Mouse (Mus musculus) limb, embryonic 14.5 days (tissue): ENCODE data around the gene Med21. TPM values are rescaled to one million over a fixed set of nuclear protein-coding genes. Genes with fewer than 3 reads are reported as not detected.
A peak's percentile ranks its signal among the peaks of the same experiment; 100 is the strongest.

Experiments used
- ATAC-seq: fragments of 200-750 bp; cut with Nextera tagmentation; 2 replicates; pipeline ENCODE4 v1.8.0; 2017; ENCODE audit warnings: low read depth, moderate number of reproducible peaks, moderate TSS enrichment; ENCODE audit not compliant: low FRiP score
- DNase-seq: peaks from one replicate; pipeline ENCODE4 v3.0.0-alpha.2; 2015; ENCODE audit warnings: low spot score
- H3K27ac ChIP-seq: fragments of 300-500 bp; sonication (generic); replicated peaks from 2 replicates; pipeline ENCODE4 v1.5.1; 2014; ENCODE audit warnings: low read depth, mild to moderate bottlenecking, low read length, moderate library complexity, mixed read lengths
- H3K27me3 ChIP-seq: fragments of 300-500 bp; sonication (generic); 2 replicates; pipeline ENCODE4 v1.6.1; 2014; ENCODE audit warnings: low read length, mixed read lengths; ENCODE audit not compliant: control insufficient read depth, insufficient read depth
- H3K36me3 ChIP-seq: fragments of 300-500 bp; sonication (generic); 2 replicates; pipeline ENCODE4 v1.6.1; 2014; ENCODE audit warnings: mild to moderate bottlenecking, low read length, moderate library complexity, mixed read lengths; ENCODE audit not compliant: control insufficient read depth, insufficient read depth
- H3K4me1 ChIP-seq: fragments of 300-500 bp; sonication (generic); 2 replicates; pipeline ENCODE4 v1.6.1; 2014; ENCODE audit warnings: antibody characterized with exemption, low read length, mixed read lengths; ENCODE audit not compliant: control insufficient read depth, insufficient read depth
- H3K4me2 ChIP-seq: fragments of 300-500 bp; sonication (generic); replicated peaks from 2 replicates; pipeline ENCODE4 v1.6.1; 2014; ENCODE audit warnings: low read depth, mild to moderate bottlenecking, low read length, moderate library complexity; ENCODE audit not compliant: severe bottlenecking
- H3K4me3 ChIP-seq: fragments of 300-500 bp; sonication (generic); replicated peaks from 2 replicates; pipeline ENCODE4 v1.5.1; 2014; ENCODE audit warnings: low read length
- H3K9ac ChIP-seq: fragments of 300-500 bp; sonication (generic); 2 replicates; pipeline ENCODE4 v1.6.1; 2014; ENCODE audit warnings: mild to moderate bottlenecking, low read depth, low read length, moderate library complexity; ENCODE audit not compliant: severe bottlenecking
- H3K9me3 ChIP-seq: fragments of 300-500 bp; sonication (generic); 2 replicates; pipeline ENCODE4 v1.6.1; 2016; ENCODE audit warnings: low read length; ENCODE audit not compliant: control insufficient read depth
- POLR2A ChIP-seq: fragments of 200-500 bp; IDR thresholded peaks from 2 replicates; pipeline ENCODE4 v1.8.0; 2012; ENCODE audit warnings: inconsistent platforms, mild to moderate bottlenecking, moderate library complexity, borderline replicate concordance; ENCODE audit not compliant: insufficient read depth, insufficient read length; ENCODE audit errors: extremely low read depth
- WGBS: fragments of 180-500 bp; shearing (Covaris S2); extraction: QIAGEN DNeasy Blood & Tissue Kit; methylation state at CpG from one replicate; pipeline ENCODE4 v1.1.7; 2014; 5-methylcytosine and 5-hydroxymethylcytosine counted together
- polyA plus RNA-seq, 2 experiments: library from polyadenylated mRNA; depleted of rRNA in 1 of 2; stranded (reverse) in 1 of 2; unstranded in 1 of 2; fragments of >200 nt; fragmentation: Nextera tagmentation in 1 of 2; extraction: Ambion mirVana in 1 of 2; gene quantifications; 2 replicates each; pipeline versions ENCODE4 v1.2.1 to v1.2.3; 2012 to 2014

Med21 gene
- polyA plus RNA-seq, 2 experiments = 116 to 141 TPM

DNA sequence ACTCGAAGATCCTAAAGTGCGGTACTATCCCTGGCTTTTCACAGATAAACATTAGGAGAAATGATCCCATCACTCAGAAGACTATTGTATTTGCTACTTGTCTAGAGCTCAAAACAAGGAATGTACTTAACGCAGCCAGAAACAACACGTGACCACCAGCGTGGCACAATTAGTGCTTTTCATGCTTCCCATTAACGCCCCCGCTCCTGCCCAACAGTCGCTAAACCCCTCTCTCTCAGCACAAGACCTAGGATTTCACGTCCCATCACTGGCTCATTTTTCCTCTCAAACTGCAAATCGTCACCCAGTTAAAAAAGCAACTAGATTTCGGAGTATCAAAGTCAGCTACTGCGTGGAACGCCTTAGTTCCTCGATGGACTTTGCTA, 8.7 kb upstream of the Med21 start:
- ATAC-seq (no peak), DNase-seq (peak; percentile 17)
- H3K27ac ChIP-seq = peak overlapping the region; percentile 81
- peak overlapping the region; percentile 72 for H3K4me3 ChIP-seq
- peak overlapping the region; percentile 80 for H3K9ac ChIP-seq
- H3K4me2 ChIP-seq = peak overlapping the region; percentile 76
- 18% methylated on average over 14 of the region's 14 CpGs for WGBS
- H3K36me3 ChIP-seq = no peaks in the 10 kb centered on the region
- H3K9me3 ChIP-seq = no peaks in the 10 kb centered on the region
- peaks cover 17% of the 10 kb centered on the region for H3K4me1 ChIP-seq
- no peak for TF ChIP-seq POLR2A
- H3K27me3 ChIP-seq = no peaks in the 10 kb centered on the region

- peak overlapping the region; percentile 72 for H3K4me3 ChIP-seq
- H3K36me3 ChIP-seq = no peaks in the 10 kb centered on the region
- DNase-seq (peak; percentile 89), ATAC-seq (peak; percentile 92)
- H3K4me2 ChIP-seq = peak overlapping the region; percentile 76
- TF ChIP-seq POLR2A = peak; percentile 79; the same call in 1 of the 2 replicates
- H3K27me3 ChIP-seq = no peaks in the 10 kb centered on the region
- H3K9ac ChIP-seq = peak overlapping the region; percentile 80
- H3K27ac ChIP-seq = peak overlapping the region; percentile 81
- 1% methylated on average over 55 of the region's 82 CpGs for WGBS
- peaks cover 17% of the 10 kb centered on the region for H3K4me1 ChIP-seq
- no peaks in the 10 kb centered on the region for H3K9me3 ChIP-seq
These were observed 8.2 kb upstream of the Med21 start for GRCm38 (mm10) chr6:146634015-146634722.

GRCm38 (mm10) chr6:146634759-146635606, 7.4 kb upstream of the Med21 start:
- peak overlapping the region; percentile 76; the same call in 1 of the 2 replicates for H3K4me2 ChIP-seq
- 66% methylated on average over 4 of the region's 4 CpGs for WGBS
- H3K27me3 ChIP-seq = no peaks in the 10 kb centered on the region
- peak overlapping the region; percentile 72 for H3K4me3 ChIP-seq
- H3K27ac ChIP-seq = no peak overlapping the region
- no peak overlapping the region for H3K9ac ChIP-seq
- H3K36me3 ChIP-seq = no peaks in the 10 kb centered on the region
- ATAC-seq = no peak
- no peak for TF ChIP-seq POLR2A
- DNase-seq = no peak
- H3K4me1 ChIP-seq = peaks cover 17% of the 10 kb centered on the region
- H3K9me3 ChIP-seq = no peaks in the 10 kb centered on the region

- DNase-seq (no peak), ATAC-seq (no peak)
- Histone ChIP-seq H3K9ac (no peak overlapping the region), H3K9me3 (no peaks in the 10 kb centered on the region), H3K4me3 (no peak overlapping the region), H3K27ac (no peak overlapping the region), H3K27me3 (no peaks in the 10 kb centered on the region), H3K4me2 (no peak overlapping the region), H3K36me3 (no peaks in the 10 kb centered on the region), H3K4me1 (peaks cover 17% of the 10 kb centered on the region)
- WGBS = 86% methylated on average over 5 of the region's 5 CpGs
- no peak for TF ChIP-seq POLR2A
These were observed 5.9 kb upstream of the Med21 start for GRCm38 (mm10) chr6:146636482-146636881.

- no peak for DNase-seq
- ATAC-seq = no peak
- no peaks in the 10 kb centered on the region for H3K9me3 ChIP-seq
- H3K4me1 ChIP-seq = peaks cover 8% of the 10 kb centered on the region
- no peak overlapping the region for H3K4me2 ChIP-seq
- H3K4me3 ChIP-seq = no peak overlapping the region
- WGBS = 90% methylated on average over 7 of the region's 7 CpGs
- no peak for TF ChIP-seq POLR2A
- H3K27ac ChIP-seq = no peak overlapping the region
- no peak overlapping the region for H3K9ac ChIP-seq
- no peaks in the 10 kb centered on the region for H3K27me3 ChIP-seq
- H3K36me3 ChIP-seq = no peaks in the 10 kb centered on the region
These were observed 2.0 kb upstream of the Med21 start for GRCm38 (mm10) chr6:146640068-146640965.
